ENCODE assay signal across 24 mouse cellular contexts in the genomic region with DNA sequence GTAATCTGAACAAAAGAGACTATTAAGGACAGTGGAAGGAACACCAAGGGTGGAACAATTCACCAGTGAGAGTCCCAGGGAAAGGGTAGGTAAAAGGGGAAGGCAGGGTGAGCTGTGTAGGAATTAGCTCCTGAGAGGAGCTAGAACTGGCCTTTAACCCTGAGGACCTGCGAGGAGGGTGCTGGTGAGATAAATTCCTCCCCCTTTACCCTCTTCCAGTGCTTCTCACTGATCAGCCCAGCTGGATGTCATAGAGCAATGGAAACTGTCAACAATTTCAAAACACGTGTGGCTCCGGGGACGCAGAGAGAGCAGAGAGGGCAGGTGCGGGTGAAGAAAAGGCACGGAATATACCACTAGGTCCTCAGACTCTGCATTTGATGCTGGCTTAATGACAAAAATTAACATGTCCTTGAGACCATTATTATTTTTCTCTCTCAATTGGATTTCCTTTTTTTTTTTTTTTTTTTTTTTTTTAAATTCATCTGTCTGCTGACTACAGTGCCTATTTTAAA.
DNase-seq lines count a peak whose midpoint lies in the region; ATAC-seq and TF ChIP-seq lines count a peak whose summit lies in the region.
"Had no signal": no experiment of that assay in that cellular context is flagged by ENCODE, and none has a peak within 500 bp of the region (broad histone marks: within the 10 kb centered on the region; RNA-seq: fewer than 3 reads in every experiment).

No protein-coding gene starts in this region.

- H3K36me3 ChIP-seq in forebrain, embryonic 13.5 days (ENCODE audit: poor library complexity, severe bottlenecking) = no peaks in the 10 kb centered on the region
- no peaks in the 10 kb centered on the region for H3K36me3 ChIP-seq in forebrain, embryonic 11.5 days (ENCODE audit: control insufficient read depth, insufficient read depth, low read length)
- H3K36me3 ChIP-seq in heart, embryonic 12.5 days = no peaks in the 10 kb centered on the region
- no peaks in the 10 kb centered on the region for H3K36me3 ChIP-seq in midbrain, embryonic 16.5 days (ENCODE audit: control insufficient read depth, insufficient read depth, low read length)
- no peaks in the 10 kb centered on the region for H3K36me3 ChIP-seq in midbrain, embryonic 11.5 days (ENCODE audit: control insufficient read depth, insufficient read depth, low read length)
- no peaks in the 10 kb centered on the region for H3K36me3 ChIP-seq in forebrain, postnatal 0 days (ENCODE audit: insufficient read depth)
- H3K36me3 ChIP-seq: heart, embryonic 10.5 days; heart, embryonic 15.5 days had no signal

- H3K4me2 ChIP-seq in forebrain, embryonic 13.5 days = no peak overlapping the region
- no peak overlapping the region for H3K4me2 ChIP-seq in forebrain, embryonic 11.5 days (ENCODE audit: low read depth, low read length, severe bottlenecking)
- 0 out of 2 replicates have a peak overlapping the region, but pooled peaks have one; percentile 9 for H3K4me2 ChIP-seq in heart, embryonic 12.5 days
- no peak overlapping the region for H3K4me2 ChIP-seq in midbrain, embryonic 16.5 days (ENCODE audit: low read length)
- H3K4me2 ChIP-seq in midbrain, embryonic 11.5 days = no peak overlapping the region
- no peak overlapping the region for H3K4me2 ChIP-seq in forebrain, postnatal 0 days (ENCODE audit: low read depth)
- H3K4me2 ChIP-seq: heart, embryonic 15.5 days; hindbrain, embryonic 14.5 days had no signal

- peaks cover 5% of the 10 kb centered on the region; the same call in 1 of the 2 replicates for H3K4me1 ChIP-seq in forebrain, embryonic 13.5 days
- no peaks in the 10 kb centered on the region; the same call in 1 of the 2 replicates for H3K4me1 ChIP-seq in forebrain, embryonic 11.5 days (replicated peaks; ENCODE audit: control insufficient read depth, insufficient read depth, low read length)
- peaks cover 13% of the 10 kb centered on the region for H3K4me1 ChIP-seq in heart, embryonic 12.5 days (replicated peaks)
- no peaks in the 10 kb centered on the region for H3K4me1 ChIP-seq in midbrain, embryonic 16.5 days (ENCODE audit: control insufficient read depth, insufficient read depth, low read length)
- no peaks in the 10 kb centered on the region for H3K4me1 ChIP-seq in midbrain, embryonic 11.5 days (ENCODE audit: control insufficient read depth, insufficient read depth, low read length)
- no peaks in the 10 kb centered on the region for H3K4me1 ChIP-seq in forebrain, postnatal 0 days (ENCODE audit: insufficient read depth)

- H3K9ac ChIP-seq in forebrain, embryonic 13.5 days = no peak overlapping the region
- no peak overlapping the region for H3K9ac ChIP-seq in forebrain, embryonic 11.5 days (ENCODE audit: low read length)
- no peak overlapping the region for H3K9ac ChIP-seq in heart, embryonic 12.5 days
- no peak overlapping the region for H3K9ac ChIP-seq in midbrain, embryonic 16.5 days (ENCODE audit: low read depth, low read length)
- no peak overlapping the region for H3K9ac ChIP-seq in midbrain, embryonic 11.5 days (ENCODE audit: low read length)
- no peak overlapping the region for H3K9ac ChIP-seq in forebrain, postnatal 0 days
- H3K9ac ChIP-seq: heart, embryonic 15.5 days; hindbrain, embryonic 14.5 days had no signal

- TF ChIP-seq CTCF in forebrain, postnatal 0 days (IDR thresholded peaks at IDR 0.05; ENCODE audit: low read depth) = no peak

- peak overlapping the region; percentile 37 for H3K27ac ChIP-seq in forebrain, embryonic 13.5 days
- H3K27ac ChIP-seq in forebrain, embryonic 11.5 days (ENCODE audit: low read depth, low read length) = no peak overlapping the region
- no peak overlapping the region for H3K27ac ChIP-seq in heart, embryonic 12.5 days (ENCODE audit: poor library complexity, severe bottlenecking)
- no peak overlapping the region for H3K27ac ChIP-seq in midbrain, embryonic 16.5 days (ENCODE audit: low read length)
- no peak overlapping the region for H3K27ac ChIP-seq in midbrain, embryonic 11.5 days (ENCODE audit: low read depth, low read length)
- no peak overlapping the region for H3K27ac ChIP-seq in forebrain, postnatal 0 days (ENCODE audit: low read depth, low read length)
- H3K27ac ChIP-seq: heart, embryonic 10.5 days; heart, embryonic 15.5 days; hindbrain, embryonic 14.5 days; hindbrain, postnatal 0 days had no signal

- no peaks in the 10 kb centered on the region for H3K9me3 ChIP-seq in forebrain, embryonic 13.5 days (replicated peaks)
- H3K9me3 ChIP-seq in forebrain, embryonic 11.5 days (ENCODE audit: control insufficient read depth, low read length) = no peaks in the 10 kb centered on the region
- H3K9me3 ChIP-seq in heart, embryonic 12.5 days (replicated peaks) = 0 out of 2 replicates have a peak, but pooled peaks cover 5% of the 10 kb centered on the region
- H3K9me3 ChIP-seq in midbrain, embryonic 16.5 days (replicated peaks; ENCODE audit: control insufficient read depth, low read length, poor library complexity, severe bottlenecking) = no peaks in the 10 kb centered on the region
- H3K9me3 ChIP-seq in midbrain, embryonic 11.5 days (ENCODE audit: control insufficient read depth, low read length) = no peaks in the 10 kb centered on the region
- H3K9me3 ChIP-seq in forebrain, postnatal 0 days (ENCODE audit: low read length) = no peaks in the 10 kb centered on the region
- H3K9me3 ChIP-seq: heart, embryonic 10.5 days; heart, embryonic 15.5 days had no signal

- peak; percentile 73 for ATAC-seq in forebrain, embryonic 13.5 days
- no peak for ATAC-seq in forebrain, embryonic 11.5 days (replicated peaks; ENCODE audit: low FRiP score)
- no peak for ATAC-seq in heart, embryonic 12.5 days (ENCODE audit: insufficient number of reproducible peaks, low FRiP score)
- peak; percentile 62; the same call in 1 of the 2 replicates for ATAC-seq in midbrain, embryonic 16.5 days
- no peak for ATAC-seq in midbrain, embryonic 11.5 days (ENCODE audit: low FRiP score)
- peak; percentile 27; the same call in 1 of the 2 replicates for ATAC-seq in forebrain, postnatal 0 days
- ATAC-seq: activated CD4-positive, CD25-positive, alpha-beta regulatory T cell, adult 4 months; hindbrain, postnatal 0 days; inflammation-experienced regulatory T-cells, adult 6 months; intestine, embryonic 16.5 days had no signal

- no peak for DNase-seq in forebrain, embryonic 11.5 days (ENCODE audit: low spot score)
- DNase-seq in heart, postnatal 36 days = no peak
- no peak for DNase-seq in midbrain, embryonic 11.5 days (ENCODE audit: low spot score, missing footprints)
- DNase-seq in forebrain, postnatal 0 days = no peak
- no peak for DNase-seq in layer of hippocampus, postnatal 14 days (ENCODE audit: low spot score in 2 of 2)
- DNase-seq: adrenal gland, adult 8-10 months; adrenal gland, postnatal 25 days; cerebellum, adult 18-20 months; cerebellum, adult 9-10 months; cerebellum, postnatal 14 days; gastrocnemius, postnatal 25 days; heart, adult 18-20 months; heart, postnatal 10 days; heart, postnatal 4 days had no signal

- intact Hi-C loops in heart, postnatal 36 days (cut with DNase I) = no loop called here

- WGBS in forebrain, embryonic 13.5 days = 65% methylated on average over 6 of the region's 6 CpGs
- 74% methylated on average over 6 of the region's 6 CpGs for WGBS in forebrain, embryonic 11.5 days
- 36% methylated on average over 6 of the region's 6 CpGs for WGBS in heart, embryonic 12.5 days
- WGBS in midbrain, embryonic 16.5 days = 68% methylated on average over 6 of the region's 6 CpGs
- 64% methylated on average over 6 of the region's 6 CpGs for WGBS in midbrain, embryonic 11.5 days
- 71% methylated on average over 6 of the region's 6 CpGs for WGBS in forebrain, postnatal 0 days

- H3K27me3 ChIP-seq in forebrain, embryonic 13.5 days = no peaks in the 10 kb centered on the region
- H3K27me3 ChIP-seq in forebrain, embryonic 11.5 days (ENCODE audit: control insufficient read depth, insufficient read depth, low read length) = no peaks in the 10 kb centered on the region
- H3K27me3 ChIP-seq in heart, embryonic 12.5 days (replicated peaks) = no peaks in the 10 kb centered on the region
- H3K27me3 ChIP-seq in midbrain, embryonic 16.5 days (ENCODE audit: control insufficient read depth, insufficient read depth, low read depth, low read length) = no peaks in the 10 kb centered on the region
- no peaks in the 10 kb centered on the region for H3K27me3 ChIP-seq in midbrain, embryonic 11.5 days (ENCODE audit: control insufficient read depth, insufficient read depth, low read length)
- H3K27me3 ChIP-seq in forebrain, postnatal 0 days (ENCODE audit: insufficient read depth, low read length) = no peaks in the 10 kb centered on the region
- H3K27me3 ChIP-seq: heart, embryonic 15.5 days had no signal

- no peak overlapping the region for H3K4me3 ChIP-seq in forebrain, embryonic 13.5 days
- no peak overlapping the region for H3K4me3 ChIP-seq in forebrain, embryonic 11.5 days (ENCODE audit: low read depth, low read length)
- no peak overlapping the region for H3K4me3 ChIP-seq in heart, embryonic 12.5 days
- no peak overlapping the region for H3K4me3 ChIP-seq in midbrain, embryonic 16.5 days (ENCODE audit: low read depth, low read length)
- H3K4me3 ChIP-seq in midbrain, embryonic 11.5 days (ENCODE audit: low read depth, low read length) = no peak overlapping the region
- no peak overlapping the region for H3K4me3 ChIP-seq in forebrain, postnatal 0 days (ENCODE audit: low read depth, low read length)
- H3K4me3 ChIP-seq: heart, embryonic 10.5 days; heart, embryonic 15.5 days had no signal

Comparison
In these comparisons a context has a peak if more than half of its experiments do, and no peak if none do; other contexts are left out.
1. ATAC-seq: peak in forebrain, embryonic 13.5 days (single experiment), midbrain, embryonic 16.5 days (single experiment) and forebrain, postnatal 0 days (single experiment); none in forebrain, embryonic 11.5 days (single experiment), heart, embryonic 12.5 days (single experiment) and midbrain, embryonic 11.5 days (single experiment).